Mouse (Mus musculus) forebrain, postnatal 0 days (tissue): ENCODE data around the gene Rac2. TPM values are rescaled to one million over a fixed set of nuclear protein-coding genes. Genes with fewer than 3 reads are reported as not detected.

Experiments
- ATAC-seq: fragments of 200-750 bp; cut with Nextera tagmentation; 2 replicates; pipeline ENCODE4 v1.8.0; 2017; ENCODE audit warnings: mild to moderate bottlenecking, moderate library complexity
- DNase-seq: peaks from one replicate; pipeline ENCODE4 v3.0.0-alpha.2; 2015
- H3K27ac ChIP-seq: fragments of 300-500 bp; sonication (generic); 2 replicates; pipeline ENCODE4 v1.5.1; 2014; ENCODE audit warnings: low read depth, mild to moderate bottlenecking, antibody characterized with exemption, low read length, moderate library complexity, mixed read lengths
- H3K27me3 ChIP-seq: fragments of 300-500 bp; sonication (generic); 2 replicates; pipeline ENCODE4 v1.6.1; 2014; ENCODE audit warnings: mild to moderate bottlenecking, low read length, mixed read lengths; ENCODE audit not compliant: insufficient read depth
- H3K36me3 ChIP-seq: fragments of 300-500 bp; sonication (generic); 2 replicates; pipeline ENCODE4 v1.6.1; 2014; ENCODE audit warnings: mild to moderate bottlenecking, moderate library complexity; ENCODE audit not compliant: insufficient read depth
- H3K4me1 ChIP-seq: fragments of 300-500 bp; sonication (generic); 2 replicates; pipeline ENCODE4 v1.6.1; 2014; ENCODE audit warnings: antibody characterized with exemption; ENCODE audit not compliant: insufficient read depth
- H3K4me2 ChIP-seq: fragments of 300-500 bp; sonication (generic); 2 replicates; pipeline ENCODE4 v1.6.1; 2014; ENCODE audit warnings: low read depth, mild to moderate bottlenecking, moderate library complexity
- H3K4me3 ChIP-seq: fragments of 300-500 bp; sonication (generic); 2 replicates; pipeline ENCODE4 v1.5.1; 2014; ENCODE audit warnings: low read depth, low read length, mixed read lengths
- H3K9ac ChIP-seq: fragments of 300-500 bp; sonication (generic); 2 replicates; pipeline ENCODE4 v1.6.1; 2014; ENCODE audit warnings: mild to moderate bottlenecking
- H3K9me3 ChIP-seq: fragments of 300-500 bp; sonication (generic); 2 replicates; pipeline ENCODE4 v1.6.1; 2016; ENCODE audit warnings: low read length
- CTCF ChIP-seq: sonication (generic); IDR thresholded peaks from 2 replicates; pipeline ENCODE4 v1.5.1; 2016; ENCODE audit warnings: antibody characterized with exemption, control low read depth, low read depth
- WGBS: fragments of 180-500 bp; shearing (Covaris S2); extraction: QIAGEN DNeasy Blood & Tissue Kit; methylation state at CpG from one replicate; pipeline ENCODE4 v1.1.7; 2014; 5-methylcytosine and 5-hydroxymethylcytosine counted together
- polyA plus RNA-seq: library from polyadenylated mRNA; unstranded; fragments of >200 nt; fragmentation: Nextera tagmentation; extraction: Ambion mirVana; gene quantifications from 2 replicates; pipeline ENCODE4 v1.2.1, GENCODE M21; 2015
- total RNA-seq: library from RNA; depleted of rRNA; stranded (reverse); fragments of >200 nt; gene quantifications from 2 replicates; pipeline ENCODE4 v1.2.3, GENCODE M21; 2014; rRNA removed

Rac2 gene
- 1.1 and 1.4 TPM in 2 replicates for total RNA-seq
- 5.9 and 6.5 TPM in 2 replicates for polyA plus RNA-seq

- no peak for DNase-seq
- Histone ChIP-seq H3K27ac (no peak within 1 kb of the TSS), H3K4me2 (no peak within 1 kb of the TSS), H3K4me1 (no peaks in the 10 kb centered on the region), H3K9ac (no peak within 1 kb of the TSS), H3K4me3 (no peak within 1 kb of the TSS), H3K36me3 (no peaks in the 10 kb centered on the region), H3K9me3 (no peaks in the 10 kb centered on the region), H3K27me3 (no peaks in the 10 kb centered on the region)
- 86% methylated on average over 8 of the region's 8 CpGs for WGBS
- ATAC-seq = no peak
- no peak for TF ChIP-seq CTCF
Measured at GRCm38 (mm10) chr15:78572658-78573397, at the start of gene Rac2. TSS of gene Rac2 (minus strand) at chr15:78572783.

- TF ChIP-seq CTCF = no peak
- Histone ChIP-seq H3K4me3 (no peak overlapping the region), H3K36me3 (no peaks in the 10 kb centered on the region), H3K4me2 (no peak overlapping the region), H3K9ac (no peak overlapping the region), H3K27ac (no peak overlapping the region), H3K27me3 (no peaks in the 10 kb centered on the region), H3K9me3 (no peaks in the 10 kb centered on the region), H3K4me1 (no peaks in the 10 kb centered on the region)
- DNase-seq = no peak
- ATAC-seq = no peak
- WGBS = 82% methylated on average over 2 of the region's 2 CpGs
Measured at GRCm38 (mm10) chr15:78616973-78617372, 44.4 kb upstream of the Rac2 start.

DNA sequence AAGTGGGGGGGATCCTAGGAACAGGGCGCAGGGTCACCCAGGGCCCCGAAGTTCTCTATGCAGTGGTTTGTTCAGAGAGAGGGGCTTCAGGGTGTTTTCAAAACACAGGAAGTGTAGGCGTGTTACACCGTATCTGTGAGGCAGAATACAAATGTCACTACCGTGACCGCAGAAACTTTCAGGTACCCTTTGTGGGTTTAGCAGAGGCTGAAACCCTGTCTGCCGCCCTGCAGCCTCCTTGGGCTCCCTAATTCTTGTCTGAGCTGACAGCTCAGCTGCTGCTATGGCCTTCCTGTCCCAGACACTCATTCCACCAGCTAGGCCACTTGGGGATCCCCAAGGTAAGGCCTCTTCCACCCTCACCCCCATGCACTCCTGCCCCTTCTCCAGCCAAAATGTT lies 42.0 kb upstream of the Rac2 start:
- WGBS = 93% methylated on average over 7 of the region's 7 CpGs
- Histone ChIP-seq H3K27ac (no peak overlapping the region), H3K36me3 (no peaks in the 10 kb centered on the region), H3K4me3 (no peak overlapping the region), H3K27me3 (no peaks in the 10 kb centered on the region), H3K9ac (no peak overlapping the region), H3K4me2 (no peak overlapping the region), H3K4me1 (no peaks in the 10 kb centered on the region), H3K9me3 (no peaks in the 10 kb centered on the region)
- no peak for TF ChIP-seq CTCF
- DNase-seq = no peak
- ATAC-seq = no peak

DNA sequence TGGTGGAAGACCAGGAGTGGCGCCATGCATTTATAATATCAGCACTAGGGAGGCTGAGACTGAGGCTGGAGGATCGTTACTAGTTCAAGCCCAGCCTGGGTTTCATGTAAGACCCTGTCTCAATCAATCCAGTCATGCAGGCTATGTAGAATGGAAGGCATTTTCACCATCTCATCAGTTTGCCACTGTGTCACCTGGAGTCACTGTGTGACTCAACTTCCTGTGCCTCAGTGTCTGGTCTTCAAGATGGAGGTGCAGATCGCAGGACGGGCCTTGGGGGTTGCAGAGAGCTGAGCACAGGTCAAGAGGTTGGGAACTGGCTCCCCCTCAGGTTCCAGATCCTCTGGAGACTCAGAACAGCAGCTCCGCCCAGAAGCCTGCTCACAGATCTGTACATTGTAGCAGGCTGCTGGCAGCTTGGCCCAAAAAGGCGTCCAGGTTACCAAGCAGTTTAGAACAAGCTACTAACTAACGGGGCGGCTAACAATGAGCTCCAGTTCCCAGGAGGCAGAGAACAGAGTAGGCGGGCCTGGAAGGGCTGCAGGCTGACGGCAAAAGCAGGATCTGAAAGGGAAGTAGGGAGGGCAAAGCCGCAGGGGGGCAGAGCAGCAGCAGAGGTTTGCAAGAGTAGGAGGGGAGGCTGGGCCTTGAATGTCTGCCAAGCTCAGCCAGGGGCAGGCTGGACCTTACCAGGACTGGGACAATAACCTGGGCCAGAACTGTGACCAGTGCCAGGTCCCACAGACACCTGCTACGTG lies 38.3 kb upstream of the Rac2 start:
- Histone ChIP-seq H3K36me3 (no peaks in the 10 kb centered on the region), H3K9me3 (no peaks in the 10 kb centered on the region), H3K4me1 (no peaks in the 10 kb centered on the region), H3K27ac (no peak overlapping the region), H3K9ac (no peak overlapping the region), H3K27me3 (no peaks in the 10 kb centered on the region), H3K4me3 (no peak overlapping the region), H3K4me2 (no peak overlapping the region)
- no peak for DNase-seq
- peak; percentile 56; the same call in 1 of the 2 replicates for ATAC-seq
- 30% methylated on average over 12 of the region's 12 CpGs for WGBS
- TF ChIP-seq CTCF = no peak

- Histone ChIP-seq H3K9ac (no peak overlapping the region), H3K4me1 (no peaks in the 10 kb centered on the region), H3K27me3 (no peaks in the 10 kb centered on the region), H3K4me2 (no peak overlapping the region), H3K9me3 (no peaks in the 10 kb centered on the region), H3K4me3 (no peak overlapping the region), H3K36me3 (no peaks in the 10 kb centered on the region), H3K27ac (no peak overlapping the region)
- DNase-seq (no peak), ATAC-seq (peak; percentile 43; the same call in 1 of the 2 replicates)
- no peak for TF ChIP-seq CTCF
- WGBS = 67% methylated on average over 4 of the region's 4 CpGs
Measured at GRCm38 (mm10) chr15:78607463-78607862, 34.9 kb upstream of the Rac2 start.

DNA sequence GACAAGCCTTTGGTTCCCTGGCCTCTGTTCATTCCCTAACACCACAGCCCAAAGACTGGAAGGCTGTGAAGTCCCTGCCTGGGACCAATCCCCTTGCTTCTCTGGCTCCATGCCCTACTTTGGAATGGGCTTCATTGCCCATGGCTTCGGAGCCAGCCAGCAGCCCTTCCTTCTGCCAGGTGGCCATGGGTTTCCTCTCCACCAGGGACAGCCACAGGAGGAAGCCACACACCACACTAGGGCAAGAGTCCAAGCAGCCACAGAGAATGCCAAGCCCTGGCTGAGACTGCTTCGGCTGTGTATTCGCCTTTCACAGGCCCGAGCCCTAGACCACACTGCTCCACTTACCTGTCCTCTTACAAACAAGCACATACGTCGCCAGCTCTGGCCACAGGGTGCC lies 33.5 kb upstream of the Rac2 start:
- Histone ChIP-seq H3K4me2 (no peak overlapping the region), H3K36me3 (no peaks in the 10 kb centered on the region), H3K4me3 (no peak overlapping the region), H3K27me3 (no peaks in the 10 kb centered on the region), H3K9me3 (no peaks in the 10 kb centered on the region), H3K27ac (no peak overlapping the region), H3K4me1 (no peaks in the 10 kb centered on the region), H3K9ac (no peak overlapping the region)
- 40% methylated on average over 6 of the region's 6 CpGs for WGBS
- DNase-seq = peak; percentile 57
- no peak for TF ChIP-seq CTCF
- ATAC-seq = peak; percentile 32

DNA sequence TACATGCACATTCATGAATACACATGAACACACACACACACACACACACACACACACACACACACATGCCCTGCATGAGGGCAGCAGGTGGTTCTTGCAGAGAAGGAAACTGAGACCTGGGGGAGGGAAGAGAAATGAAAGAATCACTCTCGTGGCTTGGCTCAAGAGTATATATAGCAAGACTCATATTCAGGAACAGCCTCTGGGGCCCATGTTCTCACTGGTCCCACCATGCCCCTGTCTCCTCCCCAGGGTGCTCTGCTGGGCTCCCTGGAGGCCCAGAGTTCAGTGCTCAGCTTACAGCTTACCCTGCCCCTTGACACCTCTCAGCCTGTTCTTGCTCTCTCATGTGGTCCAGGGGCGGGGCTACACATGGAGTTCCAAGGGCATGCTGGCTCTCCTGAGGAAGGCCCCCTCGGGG lies 32.8 kb upstream of the Rac2 start:
- H3K27ac ChIP-seq = no peak overlapping the region

More for the DNA sequence above, 32.8 kb upstream of the Rac2 start:
- DNase-seq = no peak
- Histone ChIP-seq H3K4me2 (no peak overlapping the region), H3K4me3 (no peak overlapping the region), H3K36me3 (no peaks in the 10 kb centered on the region), H3K4me1 (no peaks in the 10 kb centered on the region), H3K9ac (no peak overlapping the region), H3K27me3 (no peaks in the 10 kb centered on the region), H3K9me3 (no peaks in the 10 kb centered on the region)
- 54% methylated on average over 3 of the region's 3 CpGs for WGBS
- no peak for TF ChIP-seq CTCF
- ATAC-seq = no peak
